Mouse (Mus musculus) CH12.LX (cell line): ENCODE data around the gene Tmtc1. TPM values are rescaled to one million over a fixed set of nuclear protein-coding genes. Genes with fewer than 3 reads are reported as not detected.

Experiments used
- DNase-seq: peaks from one replicate; pipeline ENCODE4 v3.0.0-alpha.2; 2013; ENCODE audit errors: extremely low read depth
- H3K27ac ChIP-seq: 2 replicates; pipeline ENCODE4 v1.5.1; 2012; ENCODE audit warnings: low read depth, mild to moderate bottlenecking, control low read depth, moderate library complexity; ENCODE audit not compliant: insufficient read depth
- H3K27me3 ChIP-seq: replicated peaks from 2 replicates; pipeline ENCODE3; 2012; ENCODE audit warnings: inconsistent platforms
- H3K36me3 ChIP-seq, 2 experiments: replicated peaks in 1 of 2; 2 replicates each; pipeline versions ENCODE3 to v1.6.1; 2012; ENCODE audit warnings: inconsistent platforms in 1 of 2, low read length in 1 of 2, mild to moderate bottlenecking in 1 of 2, mixed read lengths in 1 of 2, moderate library complexity in 1 of 2; ENCODE audit not compliant: control insufficient read depth in 1 of 2, insufficient read depth in 1 of 2
- H3K4me1 ChIP-seq, 2 experiments: 2 replicates each; pipeline ENCODE4 v1.6.1; 2012; ENCODE audit warnings: inconsistent platforms in 1 of 2, moderate library complexity in 1 of 2; ENCODE audit not compliant: insufficient read depth in 2 of 2, control insufficient read depth in 1 of 2
- H3K4me2 ChIP-seq: 2 replicates; pipeline ENCODE4 v1.6.1; 2012; ENCODE audit warnings: low read depth, mild to moderate bottlenecking, control low read depth; ENCODE audit not compliant: poor library complexity, insufficient read depth, severe bottlenecking
- H3K4me3 ChIP-seq, 3 experiments: fragments of 150-350 bp in 1 of 3; sonication (generic) in 1 of 3; replicated peaks in 1 of 3; 2 replicates each; pipeline versions ENCODE3 to v1.5.1; 2011 to 2012; ENCODE audit warnings: low read depth in 2 of 3, low read length in 2 of 3, mild to moderate bottlenecking in 2 of 3, moderate library complexity in 2 of 3, control low read depth in 1 of 3, improper control_type of control experiment in 1 of 3, inconsistent platforms in 1 of 3, mixed read lengths in 1 of 3; ENCODE audit not compliant: poor library complexity in 1 of 3
- H3K79me2 ChIP-seq: replicated peaks from 2 replicates; pipeline ENCODE4 v1.6.1; 2012; ENCODE audit warnings: mild to moderate bottlenecking, moderate library complexity; ENCODE audit not compliant: control insufficient read depth, poor library complexity, insufficient read depth, severe bottlenecking; ENCODE audit errors: extremely low read depth
- H3K9ac ChIP-seq: 2 replicates; pipeline ENCODE4 v1.6.1; 2012; ENCODE audit warnings: low read depth, mild to moderate bottlenecking, control low read depth, moderate library complexity; ENCODE audit not compliant: insufficient read depth
- H3K9me3 ChIP-seq: replicated peaks from 2 replicates; pipeline ENCODE3; 2012; ENCODE audit warnings: low read length, inconsistent platforms, mixed read lengths
- CHD2 ChIP-seq: IDR thresholded peaks from 2 replicates; pipeline ENCODE4 v1.6.1; 2011; ENCODE audit warnings: low read length, improper control_type of control experiment
- GABPA ChIP-seq: IDR thresholded peaks from 2 replicates; pipeline ENCODE4 v1.6.1; 2012; ENCODE audit warnings: low read depth, low read length, improper control_type of control experiment, inconsistent platforms; ENCODE audit not compliant: insufficient replicate concordance
- IRF4 ChIP-seq: IDR thresholded peaks from 2 replicates; pipeline ENCODE4 v1.6.1; 2014; ENCODE audit warnings: low read depth, mild to moderate bottlenecking, inconsistent platforms, low read length, improper control_type of control experiment
- KAT2A ChIP-seq: IDR thresholded peaks from 2 replicates; pipeline ENCODE4 v1.6.1; 2012; ENCODE audit warnings: low read length, improper control_type of control experiment, inconsistent platforms; ENCODE audit not compliant: insufficient replicate concordance
- MAZ ChIP-seq: IDR thresholded peaks from 2 replicates; pipeline ENCODE4 v1.6.1; 2012; ENCODE audit warnings: low read depth, mild to moderate bottlenecking, inconsistent platforms, low read length, improper control_type of control experiment, moderate library complexity
- NELFE ChIP-seq: IDR thresholded peaks from 2 replicates; pipeline ENCODE4 v1.6.1; 2011; ENCODE audit warnings: low read depth, low read length, improper control_type of control experiment
- PAX5 ChIP-seq: IDR thresholded peaks from 2 replicates; pipeline ENCODE4 v1.6.1; 2012; ENCODE audit warnings: low read length, inconsistent platforms, mixed read lengths
- POLR2A ChIP-seq: IDR thresholded peaks from 2 replicates; pipeline ENCODE4 v1.6.1; 2011; ENCODE audit warnings: low read depth, mild to moderate bottlenecking, improper control_type of control experiment, low read length
- POLR2AphosphoS2 ChIP-seq: IDR thresholded peaks from 2 replicates; pipeline ENCODE4 v1.6.1; 2011; ENCODE audit warnings: low read depth, low read length, improper control_type of control experiment
- RAD21 ChIP-seq: IDR thresholded peaks from 2 replicates; pipeline ENCODE4 v1.6.1; 2011; ENCODE audit warnings: low read depth, mild to moderate bottlenecking, low read length, improper control_type of control experiment, moderate library complexity
- RCOR1 ChIP-seq: conservative IDR thresholded peaks from 2 replicates; pipeline ENCODE4 v1.6.1; 2012; ENCODE audit warnings: low read depth, mild to moderate bottlenecking, inconsistent platforms, low read length, improper control_type of control experiment
- TBP ChIP-seq: conservative IDR thresholded peaks from 2 replicates; pipeline ENCODE4 v1.6.1; 2011; ENCODE audit warnings: low read depth, low read length, improper control_type of control experiment
- TCF12 ChIP-seq: IDR thresholded peaks from 2 replicates; pipeline ENCODE4 v1.6.1; 2014; ENCODE audit warnings: low read depth, mild to moderate bottlenecking, inconsistent platforms, low read length, improper control_type of control experiment
- UBTF ChIP-seq: IDR thresholded peaks from 2 replicates; pipeline ENCODE4 v1.6.1; 2012; ENCODE audit warnings: low read depth, mild to moderate bottlenecking, inconsistent platforms, low read length, improper control_type of control experiment, moderate library complexity
- USF1 ChIP-seq: IDR thresholded peaks from 2 replicates; pipeline ENCODE4 v1.6.1; 2014; ENCODE audit warnings: low read depth, mild to moderate bottlenecking, inconsistent platforms, low read length, improper control_type of control experiment
- USF2 ChIP-seq: conservative IDR thresholded peaks from 2 replicates; pipeline ENCODE4 v1.6.1; 2011; ENCODE audit warnings: low read depth, low read length, improper control_type of control experiment
- ZC3H11A ChIP-seq: IDR thresholded peaks from 2 replicates; pipeline ENCODE4 v1.6.1; 2012; ENCODE audit warnings: low read depth, mild to moderate bottlenecking, inconsistent platforms, low read length, improper control_type of control experiment
- ZKSCAN1 ChIP-seq: IDR thresholded peaks from 2 replicates; pipeline ENCODE4 v1.6.1; 2012; ENCODE audit warnings: low read depth, inconsistent platforms, low read length, improper control_type of control experiment, borderline replicate concordance
- ZNF384 ChIP-seq: IDR thresholded peaks from 2 replicates; pipeline ENCODE4 v1.6.1; 2012; ENCODE audit warnings: low read depth, low read length, improper control_type of control experiment, inconsistent platforms
- dilution Hi-C: fragments of 300-500 bp; cut with MboI; formaldehyde crosslinking; loops from 2 replicates; pipeline ENCODE4 v1.14.3; 2020; ENCODE audit warnings: low sequenced_read_pairs; ENCODE audit not compliant: extremely low pct_unique_long_range_greater_than_20kb, extremely low pct_ligation_motif_present
- in situ Hi-C: fragments of 300-500 bp; cut with MboI; formaldehyde crosslinking; loops from 3 replicates; pipeline ENCODE4 v1.14.3; 2019; ENCODE audit warnings: low sequenced_read_pairs, low pct_ligation_motif_present, low pct_unique_long_range_greater_than_20kb, mixed read lengths
- polyA plus RNA-seq: library from polyadenylated mRNA; unstranded; fragments of >175 nt; gene quantifications from 2 replicates; pipeline ENCODE4 v1.2.1, GENCODE M21; 2012; ENCODE audit warnings: low read depth; ENCODE audit not compliant: insufficient read length
- total RNA-seq, 2 experiments: library from RNA; depleted of rRNA; stranded (reverse); fragments of 300-350 nt in 1 of 2; fragments of >200 nt in 1 of 2; gene quantifications; 2 replicates each; pipeline ENCODE4 v1.2.3; 2012 to 2014

Gene Tmtc1
- total and polyA plus RNA-seq, 3 experiments, result 0.03 to 0.13 (median 0.04) TPM

GRCm38 (mm10) chr6:148398888-148399287 is 45.3 kb downstream of the Tmtc1 start:
- no peak for TF ChIP-seq POLR2A
- no peak for TF ChIP-seq ZNF384
- no peak for TF ChIP-seq TCF12
- TF ChIP-seq ZKSCAN1, result no peak
- TF ChIP-seq GABPA, result no peak
- no peak for TF ChIP-seq USF2
- TF ChIP-seq UBTF, result no peak
- TF ChIP-seq KAT2A, result no peak
- in situ Hi-C loops, result no loop called here

DNA sequence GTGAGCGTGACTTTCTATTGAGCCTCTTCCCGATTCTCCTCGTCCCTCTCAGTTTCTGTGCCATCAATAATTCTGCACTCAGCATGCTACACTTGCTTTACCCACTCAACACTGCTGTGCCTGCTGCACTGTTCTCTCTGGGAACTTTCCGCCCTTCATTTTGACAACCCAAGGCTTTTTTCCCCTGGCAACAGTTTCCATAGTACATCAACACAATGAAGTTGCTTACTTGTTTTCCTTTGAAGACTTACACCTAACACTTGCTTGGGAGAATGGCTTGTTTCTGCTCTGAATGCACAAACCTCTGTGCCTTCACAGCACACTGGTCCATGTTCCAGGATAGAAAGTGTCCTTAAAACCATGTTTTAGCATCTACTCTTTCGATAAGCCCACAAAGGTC is 46.9 kb downstream of the Tmtc1 start:
- no peak for DNase-seq
- H3K9me3 ChIP-seq, result no peaks in the 10 kb centered on the region
- H3K27ac ChIP-seq, result no peak overlapping the region
- in situ Hi-C loops (no loop called here), dilution Hi-C loops (no loop called here)
- H3K79me2 ChIP-seq, result no peaks in the 10 kb centered on the region
- no peaks in the 10 kb centered on the region for H3K4me1 ChIP-seq
- no peak for TF ChIP-seq IRF4
- TF ChIP-seq RAD21, result no peak
- no peak for TF ChIP-seq ZC3H11A
- TF ChIP-seq ZKSCAN1, result no peak
- TF ChIP-seq NELFE, result no peak
- TF ChIP-seq RCOR1, result no peak
- no peak for TF ChIP-seq USF1
- no peak for TF ChIP-seq MAZ
- no peak for TF ChIP-seq POLR2AphosphoS2
- no peak for TF ChIP-seq TBP
- no peak for TF ChIP-seq POLR2A
- no peak for TF ChIP-seq PAX5
- TF ChIP-seq CHD2, result no peak
- no peak for TF ChIP-seq KAT2A
- no peak overlapping the region for H3K4me2 ChIP-seq
- no peak overlapping the region for H3K4me3 ChIP-seq
- no peaks in the 10 kb centered on the region for H3K36me3 ChIP-seq
- no peak overlapping the region for H3K9ac ChIP-seq
- no peaks in the 10 kb centered on the region for H3K27me3 ChIP-seq

More at GRCm38 (mm10) chr6:148398888-148399287, 45.3 kb downstream of the Tmtc1 start:
- dilution Hi-C loops, result no loop called here
- no peak overlapping the region for H3K4me2 ChIP-seq
- no peaks in the 10 kb centered on the region for H3K9me3 ChIP-seq
- no peak overlapping the region for H3K4me3 ChIP-seq
- no peaks in the 10 kb centered on the region for H3K36me3 ChIP-seq
- no peaks in the 10 kb centered on the region for H3K27me3 ChIP-seq
- H3K27ac ChIP-seq, result no peak overlapping the region
- H3K9ac ChIP-seq, result no peak overlapping the region
- no peaks in the 10 kb centered on the region for H3K79me2 ChIP-seq
- H3K4me1 ChIP-seq, result no peaks in the 10 kb centered on the region
- no peak for DNase-seq
